Mouse (Mus musculus) limb, embryonic 14.5 days (tissue): ENCODE data around the gene Secisbp2. TPM values are rescaled to one million over a fixed set of nuclear protein-coding genes. Genes with fewer than 3 reads are reported as not detected.

Experiments
- ATAC-seq: fragments of 200-750 bp; cut with Nextera tagmentation; 2 replicates; pipeline ENCODE4 v1.8.0; 2017; ENCODE audit warnings: low read depth, moderate number of reproducible peaks, moderate TSS enrichment; ENCODE audit not compliant: low FRiP score
- DNase-seq: peaks from one replicate; pipeline ENCODE4 v3.0.0-alpha.2; 2015; ENCODE audit warnings: low spot score
- H3K27ac ChIP-seq: fragments of 300-500 bp; sonication (generic); replicated peaks from 2 replicates; pipeline ENCODE4 v1.5.1; 2014; ENCODE audit warnings: low read depth, mild to moderate bottlenecking, low read length, moderate library complexity, mixed read lengths
- H3K27me3 ChIP-seq: fragments of 300-500 bp; sonication (generic); 2 replicates; pipeline ENCODE4 v1.6.1; 2014; ENCODE audit warnings: low read length, mixed read lengths; ENCODE audit not compliant: control insufficient read depth, insufficient read depth
- H3K36me3 ChIP-seq: fragments of 300-500 bp; sonication (generic); 2 replicates; pipeline ENCODE4 v1.6.1; 2014; ENCODE audit warnings: mild to moderate bottlenecking, low read length, moderate library complexity, mixed read lengths; ENCODE audit not compliant: control insufficient read depth, insufficient read depth
- H3K4me1 ChIP-seq: fragments of 300-500 bp; sonication (generic); 2 replicates; pipeline ENCODE4 v1.6.1; 2014; ENCODE audit warnings: antibody characterized with exemption, low read length, mixed read lengths; ENCODE audit not compliant: control insufficient read depth, insufficient read depth
- H3K4me2 ChIP-seq: fragments of 300-500 bp; sonication (generic); replicated peaks from 2 replicates; pipeline ENCODE4 v1.6.1; 2014; ENCODE audit warnings: low read depth, mild to moderate bottlenecking, low read length, moderate library complexity; ENCODE audit not compliant: severe bottlenecking
- H3K4me3 ChIP-seq: fragments of 300-500 bp; sonication (generic); replicated peaks from 2 replicates; pipeline ENCODE4 v1.5.1; 2014; ENCODE audit warnings: low read length
- H3K9ac ChIP-seq: fragments of 300-500 bp; sonication (generic); 2 replicates; pipeline ENCODE4 v1.6.1; 2014; ENCODE audit warnings: mild to moderate bottlenecking, low read depth, low read length, moderate library complexity; ENCODE audit not compliant: severe bottlenecking
- H3K9me3 ChIP-seq: fragments of 300-500 bp; sonication (generic); 2 replicates; pipeline ENCODE4 v1.6.1; 2016; ENCODE audit warnings: low read length; ENCODE audit not compliant: control insufficient read depth
- POLR2A ChIP-seq: fragments of 200-500 bp; IDR thresholded peaks from 2 replicates; pipeline ENCODE4 v1.8.0; 2012; ENCODE audit warnings: inconsistent platforms, mild to moderate bottlenecking, moderate library complexity, borderline replicate concordance; ENCODE audit not compliant: insufficient read depth, insufficient read length; ENCODE audit errors: extremely low read depth
- WGBS: fragments of 180-500 bp; shearing (Covaris S2); extraction: QIAGEN DNeasy Blood & Tissue Kit; methylation state at CpG from one replicate; pipeline ENCODE4 v1.1.7; 2014; 5-methylcytosine and 5-hydroxymethylcytosine counted together
- polyA plus RNA-seq, 2 experiments: library from polyadenylated mRNA; depleted of rRNA in 1 of 2; stranded (reverse) in 1 of 2; unstranded in 1 of 2; fragments of >200 nt; fragmentation: Nextera tagmentation in 1 of 2; extraction: Ambion mirVana in 1 of 2; gene quantifications; 2 replicates each; pipeline versions ENCODE4 v1.2.1 to v1.2.3; 2012 to 2014

Gene Secisbp2
- polyA plus RNA-seq, 2 experiments = 31.0 to 32.8 TPM

DNA sequence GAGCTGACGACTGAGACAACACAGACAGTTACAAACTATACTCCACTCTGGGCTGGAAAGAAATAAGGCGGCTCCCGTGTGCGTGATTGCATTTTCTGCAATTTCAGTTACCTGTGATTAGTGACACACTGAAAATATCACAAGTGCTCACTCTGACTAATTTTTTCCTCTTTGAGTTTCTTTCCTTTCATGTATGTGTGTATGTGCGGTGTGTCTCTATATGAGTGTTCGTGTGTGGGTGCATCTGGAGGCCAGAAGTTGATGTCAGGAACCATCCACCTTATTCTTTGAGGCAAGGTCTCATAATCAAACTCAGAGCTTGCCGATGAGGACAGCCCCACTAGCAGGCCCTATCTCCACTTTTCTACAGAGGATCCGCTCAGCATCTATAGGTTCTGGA is 60.5 kb downstream of the Secisbp2 start:
- no peak overlapping the region for H3K9ac ChIP-seq
- no peaks in the 10 kb centered on the region for H3K4me1 ChIP-seq
- 81% methylated on average over 8 of the region's 8 CpGs for WGBS
- no peak for TF ChIP-seq POLR2A
- no peaks in the 10 kb centered on the region for H3K27me3 ChIP-seq
- DNase-seq (no peak), ATAC-seq (no peak)
- no peak overlapping the region for H3K27ac ChIP-seq
- H3K4me2 ChIP-seq = no peak overlapping the region
- H3K9me3 ChIP-seq = no peaks in the 10 kb centered on the region
- H3K36me3 ChIP-seq = no peaks in the 10 kb centered on the region
- no peak overlapping the region for H3K4me3 ChIP-seq

GRCm38 (mm10) chr13:51716350-51717263 is 65.1 kb downstream of the Secisbp2 start:
- Histone ChIP-seq H3K9ac (no peak overlapping the region), H3K27ac (no peak overlapping the region), H3K4me2 (no peak overlapping the region), H3K4me3 (no peak overlapping the region), H3K9me3 (no peaks in the 10 kb centered on the region), H3K27me3 (no peaks in the 10 kb centered on the region), H3K36me3 (no peaks in the 10 kb centered on the region), H3K4me1 (no peaks in the 10 kb centered on the region)
- TF ChIP-seq POLR2A = no peak
- 67% methylated on average over 8 of the region's 8 CpGs for WGBS
- DNase-seq (no peak), ATAC-seq (no peak)

DNA sequence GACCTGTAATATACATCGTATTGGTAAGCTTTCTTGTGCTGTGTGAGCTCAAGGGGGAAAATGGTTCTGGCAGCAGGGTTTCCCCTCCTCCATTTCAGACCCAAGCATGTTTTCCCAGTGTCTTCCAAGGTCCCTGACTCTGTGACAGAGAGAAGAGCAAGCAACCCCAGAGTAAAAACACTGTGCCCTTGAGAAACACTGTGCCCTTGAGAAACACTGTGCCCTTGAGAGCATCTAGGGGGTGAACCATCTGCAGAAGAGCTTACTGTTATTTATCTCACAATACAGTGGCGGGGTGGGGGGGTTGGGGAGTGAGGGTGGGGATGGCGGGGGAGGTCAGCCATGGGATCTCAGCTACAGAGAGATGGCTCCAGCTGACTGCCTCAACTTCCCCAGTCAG is 67.8 kb downstream of the Secisbp2 start:
- no peak for DNase-seq
- TF ChIP-seq POLR2A = no peak
- no peak for ATAC-seq
- Histone ChIP-seq H3K4me3 (no peak overlapping the region), H3K4me2 (no peak overlapping the region), H3K36me3 (no peaks in the 10 kb centered on the region), H3K27ac (no peak overlapping the region), H3K4me1 (no peaks in the 10 kb centered on the region), H3K9ac (no peak overlapping the region), H3K9me3 (no peaks in the 10 kb centered on the region), H3K27me3 (no peaks in the 10 kb centered on the region)
- 84% methylated on average over 1 of the region's 3 CpGs for WGBS

GRCm38 (mm10) chr13:51720556-51720955 is 69.1 kb downstream of the Secisbp2 start:
- Histone ChIP-seq H3K9me3 (no peaks in the 10 kb centered on the region), H3K4me1 (no peaks in the 10 kb centered on the region), H3K4me2 (no peak overlapping the region), H3K9ac (no peak overlapping the region), H3K27ac (no peak overlapping the region), H3K4me3 (no peak overlapping the region), H3K36me3 (no peaks in the 10 kb centered on the region), H3K27me3 (no peaks in the 10 kb centered on the region)
- no peak for TF ChIP-seq POLR2A
- no peak for ATAC-seq
- no peak for DNase-seq
- WGBS = 83% methylated on average over 4 of the region's 4 CpGs

DNA sequence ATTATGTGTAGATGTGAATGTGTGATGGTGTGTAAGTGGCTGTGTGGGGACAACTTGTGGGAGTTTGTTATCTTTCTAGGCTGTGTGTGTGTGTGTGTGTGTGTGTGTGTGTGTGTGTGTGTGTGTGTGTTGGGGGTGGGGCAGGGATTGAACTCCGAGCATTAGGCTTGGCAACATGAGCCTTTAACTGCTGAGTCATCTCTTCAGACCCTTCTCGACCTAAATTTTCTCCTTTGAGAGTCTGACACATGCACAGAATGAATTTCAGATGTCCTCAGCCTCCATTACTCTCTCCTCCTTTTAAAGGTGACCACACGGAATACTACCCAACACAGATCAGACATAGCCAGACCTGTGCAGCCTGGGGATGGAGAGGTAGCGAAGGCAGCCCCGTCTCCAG is 71.6 kb downstream of the Secisbp2 start:
- Histone ChIP-seq H3K9me3 (no peaks in the 10 kb centered on the region), H3K27ac (no peak overlapping the region), H3K4me2 (no peak overlapping the region), H3K9ac (no peak overlapping the region), H3K36me3 (no peaks in the 10 kb centered on the region), H3K4me1 (0 out of 2 replicates have a peak, but pooled peaks cover 6% of the 10 kb centered on the region), H3K4me3 (no peak overlapping the region), H3K27me3 (no peaks in the 10 kb centered on the region)
- 63% methylated on average over 5 of the region's 5 CpGs for WGBS
- DNase-seq = no peak
- no peak for TF ChIP-seq POLR2A
- no peak for ATAC-seq

GRCm38 (mm10) chr13:51724566-51724965 is 73.1 kb downstream of the Secisbp2 start:
- TF ChIP-seq POLR2A = no peak
- Histone ChIP-seq H3K9ac (no peak overlapping the region), H3K4me1 (peaks cover 11% of the 10 kb centered on the region; the same call in 1 of the 2 replicates), H3K4me3 (no peak overlapping the region), H3K9me3 (no peaks in the 10 kb centered on the region), H3K27me3 (no peaks in the 10 kb centered on the region), H3K4me2 (no peak overlapping the region), H3K36me3 (no peaks in the 10 kb centered on the region), H3K27ac (no peak overlapping the region)
- WGBS = 80% methylated on average over 6 of the region's 6 CpGs
- DNase-seq = no peak
- no peak for ATAC-seq
